Mouse (Mus musculus) embryonic facial prominence, embryonic 10.5 days (tissue): Measurements from ENCODE around the gene Cldn4. TPM values are rescaled to one million over a fixed set of nuclear protein-coding genes. Genes with fewer than 3 reads are reported as not detected.

Experiments
- DNase-seq: peaks from one replicate; pipeline ENCODE4 v3.0.0-alpha.2; 2017; ENCODE audit warnings: low spot score
- H3K27ac ChIP-seq: fragments of 300-500 bp; sonication (generic); replicated peaks from 2 replicates; pipeline ENCODE4 v1.5.1; 2016; ENCODE audit warnings: mild to moderate bottlenecking
- H3K27me3 ChIP-seq: fragments of 300-500 bp; sonication (generic); replicated peaks from 2 replicates; pipeline ENCODE4 v1.6.1; 2016; ENCODE audit warnings: low read depth, mild to moderate bottlenecking; ENCODE audit not compliant: poor library complexity, severe bottlenecking
- H3K36me3 ChIP-seq: fragments of 300-500 bp; sonication (generic); replicated peaks from 2 replicates; pipeline ENCODE4 v1.6.1; 2016; ENCODE audit warnings: mild to moderate bottlenecking, moderate library complexity
- H3K4me1 ChIP-seq: fragments of 300-500 bp; sonication (generic); 2 replicates; pipeline ENCODE4 v1.6.1; 2016
- H3K4me3 ChIP-seq: fragments of 300-500 bp; sonication (generic); 2 replicates; pipeline ENCODE4 v1.5.1; 2016; ENCODE audit warnings: mild to moderate bottlenecking, moderate library complexity
- H3K9me3 ChIP-seq: fragments of 300-500 bp; sonication (generic); 2 replicates; pipeline ENCODE4 v1.6.1; 2016; ENCODE audit warnings: mild to moderate bottlenecking
- WGBS: fragments of 180-500 bp; shearing (Covaris S2); methylation state at CpG from one replicate; pipeline ENCODE4 v1.1.7; 2016; 5-methylcytosine and 5-hydroxymethylcytosine counted together
- polyA plus RNA-seq: library from polyadenylated mRNA; unstranded; fragments of >200 nt; fragmentation: Nextera tagmentation; extraction: Ambion mirVana; gene quantifications from 2 replicates; pipeline ENCODE4 v1.2.1, GENCODE M21; 2016

Cldn4 gene
- polyA plus RNA-seq, result 16.7 and 17.5 TPM in 2 replicates

- Histone ChIP-seq H3K4me3 (peak within 1 kb of the TSS; percentile 51), H3K4me1 (peaks cover 44% of the 10 kb centered on the region), H3K9me3 (no peaks in the 10 kb centered on the region), H3K27ac (peak within 1 kb of the TSS; percentile 73), H3K27me3 (peaks cover 48% of the 10 kb centered on the region), H3K36me3 (no peaks in the 10 kb centered on the region)
- peak; percentile 72 for DNase-seq
- 5% methylated on average over 11 of the region's 11 CpGs for WGBS
Measured at GRCm38 (mm10) chr5:134946857-134947255, at the start of gene Cldn4. Cldn4 (minus strand) TSS chr5:134946934.

DNA sequence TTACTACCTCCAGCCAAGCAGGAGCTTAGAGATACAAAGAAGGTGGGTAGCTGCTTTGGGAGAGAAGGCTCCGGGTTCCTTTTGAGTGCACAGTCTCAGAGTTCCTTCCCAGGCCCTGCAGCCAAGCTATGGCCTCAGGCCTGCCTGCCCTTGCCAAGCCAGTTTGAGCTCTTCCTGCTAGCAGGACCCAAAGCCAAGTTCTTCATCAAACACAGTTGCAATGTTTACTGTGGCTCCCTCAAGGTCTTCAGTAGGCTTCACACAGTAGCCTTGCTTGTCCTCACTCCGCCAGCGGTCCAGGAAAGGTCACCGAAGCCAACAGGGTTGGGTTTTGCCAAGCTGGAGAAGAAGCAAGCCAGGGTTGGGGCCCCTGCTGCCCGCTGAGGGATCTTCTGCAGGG, 45.8 kb upstream of the Cldn4 start:
- H3K36me3 ChIP-seq, result no peaks in the 10 kb centered on the region
- WGBS, result 85% methylated on average over 5 of the region's 5 CpGs
- no peaks in the 10 kb centered on the region for H3K9me3 ChIP-seq
- H3K4me1 ChIP-seq, result peaks cover 8% of the 10 kb centered on the region
- DNase-seq, result no peak
- H3K27me3 ChIP-seq, result peaks cover 25% of the 10 kb centered on the region
- no peak overlapping the region for H3K27ac ChIP-seq
- no peak overlapping the region for H3K4me3 ChIP-seq

GRCm38 (mm10) chr5:134989741-134990140, 43.0 kb upstream of the Cldn4 start:
- Histone ChIP-seq H3K9me3 (no peaks in the 10 kb centered on the region), H3K4me1 (peaks cover 33% of the 10 kb centered on the region), H3K27me3 (peaks cover 53% of the 10 kb centered on the region), H3K4me3 (no peak overlapping the region), H3K27ac (no peak overlapping the region), H3K36me3 (no peaks in the 10 kb centered on the region)
- 48% methylated on average over 6 of the region's 6 CpGs for WGBS
- peak; percentile 27 for DNase-seq

- Histone ChIP-seq H3K9me3 (no peaks in the 10 kb centered on the region), H3K27ac (no peak overlapping the region), H3K27me3 (peaks cover 59% of the 10 kb centered on the region), H3K36me3 (no peaks in the 10 kb centered on the region), H3K4me1 (peaks cover 39% of the 10 kb centered on the region), H3K4me3 (no peak overlapping the region)
- 78% methylated on average over 11 of the region's 11 CpGs for WGBS
- no peak for DNase-seq
Measured at GRCm38 (mm10) chr5:134989166-134989565, 42.4 kb upstream of the Cldn4 start.

DNA sequence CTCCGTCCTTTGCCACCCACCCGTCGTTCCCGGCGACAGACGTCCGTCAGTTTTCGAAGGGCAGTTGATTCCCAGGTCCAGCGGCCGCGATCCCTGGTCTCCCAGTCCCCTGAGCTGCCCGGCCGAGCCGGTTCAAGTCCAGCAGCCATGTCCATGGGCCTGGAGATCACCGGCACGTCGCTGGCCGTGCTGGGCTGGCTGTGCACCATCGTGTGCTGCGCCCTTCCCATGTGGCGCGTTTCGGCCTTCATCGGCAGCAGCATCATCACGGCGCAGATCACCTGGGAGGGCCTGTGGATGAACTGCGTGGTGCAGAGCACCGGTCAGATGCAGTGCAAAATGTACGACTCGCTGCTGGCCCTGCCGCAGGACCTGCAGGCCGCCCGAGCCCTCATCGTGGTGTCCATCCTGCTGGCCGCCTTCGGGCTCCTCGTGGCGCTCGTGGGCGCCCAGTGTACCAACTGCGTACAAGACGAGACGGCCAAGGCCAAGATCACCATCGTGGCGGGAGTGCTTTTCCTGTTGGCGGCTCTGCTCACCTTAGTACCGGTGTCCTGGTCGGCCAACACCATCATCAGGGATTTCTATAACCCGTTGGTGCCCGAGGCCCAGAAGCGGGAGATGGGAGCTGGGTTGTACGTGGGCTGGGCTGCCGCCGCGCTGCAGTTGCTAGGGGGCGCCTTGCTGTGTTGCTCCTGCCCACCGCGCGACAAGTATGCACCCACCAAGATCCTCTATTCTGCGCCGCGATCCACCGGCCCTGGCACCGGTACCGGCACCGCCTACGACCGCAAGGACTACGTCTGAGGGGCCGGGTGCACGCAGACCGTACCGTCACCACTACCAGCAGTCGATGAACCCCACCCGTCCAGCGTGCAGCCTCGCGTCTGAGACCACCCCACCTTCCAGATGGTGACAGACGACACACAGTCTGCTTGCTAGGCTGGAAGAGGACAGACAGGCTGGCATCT, 39.8 kb upstream of the Cldn4 start:
- WGBS, result 3% methylated on average over 79 of the region's 79 CpGs
- Histone ChIP-seq H3K27me3 (peaks cover 70% of the 10 kb centered on the region), H3K9me3 (no peaks in the 10 kb centered on the region)

GRCm38 (mm10) chr5:134985633-134986297, 39.0 kb upstream of the Cldn4 start, which contains the start of gene Cldn3:
Cldn3 (plus strand) TSS chr5:134986214.
- Histone ChIP-seq H3K4me3 (peak within 1 kb of the TSS; percentile 50), H3K27ac (peak within 1 kb of the TSS; percentile 65), H3K9me3 (no peaks in the 10 kb centered on the region), H3K27me3 (peaks cover 70% of the 10 kb centered on the region), H3K4me1 (peaks cover 57% of the 10 kb centered on the region), H3K36me3 (no peaks in the 10 kb centered on the region)
- WGBS, result 1% methylated on average over 25 of the region's 25 CpGs
- DNase-seq, result peak; percentile 58

More for the DNA sequence above, 39.8 kb upstream of the Cldn4 start:
- Histone ChIP-seq H3K4me1 (peaks cover 52% of the 10 kb centered on the region), H3K36me3 (no peaks in the 10 kb centered on the region), H3K27ac (peak overlapping the region; percentile 65), H3K4me3 (peak overlapping the region; percentile 50)
- DNase-seq, result peak; percentile 62

- peaks cover 49% of the 10 kb centered on the region for H3K4me1 ChIP-seq
- no peaks in the 10 kb centered on the region for H3K36me3 ChIP-seq
- 8% methylated on average over 3 of the region's 3 CpGs for WGBS
- H3K27ac ChIP-seq, result 0 out of 2 replicates have a peak overlapping the region, but pooled peaks have one; percentile 37
- peaks cover 57% of the 10 kb centered on the region for H3K27me3 ChIP-seq
- DNase-seq, result peak; percentile 36
- no peaks in the 10 kb centered on the region for H3K9me3 ChIP-seq
- no peak overlapping the region for H3K4me3 ChIP-seq
Measured at GRCm38 (mm10) chr5:134983771-134984170, 37.0 kb upstream of the Cldn4 start.

DNA sequence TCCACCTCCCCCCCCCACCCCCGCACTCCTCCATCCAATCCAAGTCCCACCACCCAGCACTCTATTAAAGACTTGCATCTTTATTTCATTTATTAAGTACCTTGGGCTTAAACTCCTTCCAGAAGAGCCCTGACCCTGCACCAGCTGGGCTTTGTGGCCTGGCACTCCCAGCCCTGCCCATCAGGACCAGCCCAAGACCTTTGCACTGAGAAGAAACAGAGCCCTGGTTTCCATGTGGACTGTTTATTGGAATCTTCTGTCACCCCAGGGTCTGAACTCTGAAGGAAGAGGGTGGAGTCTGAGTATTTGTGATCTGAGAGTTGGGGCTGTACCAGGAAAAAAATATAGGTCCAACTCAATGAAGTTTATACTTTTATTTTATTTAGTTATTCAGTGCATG, 36.4 kb upstream of the Cldn4 start:
- Histone ChIP-seq H3K27me3 (peaks cover 51% of the 10 kb centered on the region), H3K4me1 (peaks cover 49% of the 10 kb centered on the region), H3K4me3 (no peak overlapping the region), H3K27ac (no peak overlapping the region), H3K36me3 (no peaks in the 10 kb centered on the region), H3K9me3 (no peaks in the 10 kb centered on the region)
- DNase-seq, result no peak
- 86% methylated on average over 1 of the region's 1 CpGs for WGBS

DNA sequence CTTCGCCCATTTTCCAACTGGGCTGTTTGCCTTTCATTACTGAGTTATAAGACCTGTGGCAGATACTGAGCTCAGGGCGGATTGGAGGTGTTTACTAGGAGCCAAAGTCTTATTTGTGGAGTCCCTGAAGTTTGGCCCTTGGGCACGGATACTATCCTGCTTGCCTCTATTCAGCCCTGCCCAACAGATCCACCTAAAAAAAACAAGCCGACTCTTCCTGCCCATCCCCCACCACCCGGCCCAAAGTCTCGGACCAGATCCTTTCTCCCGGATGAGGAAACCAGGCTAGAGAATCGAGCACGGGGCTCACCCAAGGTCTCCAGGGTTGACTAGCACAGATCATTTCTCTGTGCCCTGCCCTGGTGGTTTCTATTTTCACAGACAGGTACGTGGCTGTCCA, 34.4 kb upstream of the Cldn4 start:
- Histone ChIP-seq H3K4me1 (peaks cover 39% of the 10 kb centered on the region), H3K4me3 (no peak overlapping the region), H3K9me3 (no peaks in the 10 kb centered on the region), H3K36me3 (no peaks in the 10 kb centered on the region), H3K27me3 (peaks cover 31% of the 10 kb centered on the region), H3K27ac (no peak overlapping the region)
- no peak for DNase-seq
- 52% methylated on average over 10 of the region's 10 CpGs for WGBS

- H3K9me3 ChIP-seq, result no peaks in the 10 kb centered on the region
- peaks cover 6% of the 10 kb centered on the region for H3K4me1 ChIP-seq
- WGBS, result 93% methylated on average over 4 of the region's 4 CpGs
- no peak overlapping the region for H3K4me3 ChIP-seq
- no peaks in the 10 kb centered on the region for H3K27me3 ChIP-seq
- no peaks in the 10 kb centered on the region for H3K36me3 ChIP-seq
- H3K27ac ChIP-seq, result no peak overlapping the region
- DNase-seq, result no peak
Measured at GRCm38 (mm10) chr5:134977837-134978236, 31.1 kb upstream of the Cldn4 start.

- no peak for DNase-seq
- Histone ChIP-seq H3K27me3 (no peaks in the 10 kb centered on the region), H3K27ac (no peak overlapping the region), H3K4me3 (no peak overlapping the region), H3K9me3 (no peaks in the 10 kb centered on the region), H3K4me1 (peaks cover 5% of the 10 kb centered on the region), H3K36me3 (no peaks in the 10 kb centered on the region)
- 86% methylated on average over 14 of the region's 14 CpGs for WGBS
Measured at GRCm38 (mm10) chr5:134976577-134977250, 30.0 kb upstream of the Cldn4 start.

- no peak overlapping the region for H3K4me3 ChIP-seq
- no peaks in the 10 kb centered on the region for H3K9me3 ChIP-seq
- no peak for DNase-seq
- no peaks in the 10 kb centered on the region for H3K36me3 ChIP-seq
- H3K4me1 ChIP-seq, result peaks cover 3% of the 10 kb centered on the region; the same call in 1 of the 2 replicates
- no peaks in the 10 kb centered on the region for H3K27me3 ChIP-seq
- WGBS, result 90% methylated on average over 2 of the region's 2 CpGs
- no peak overlapping the region for H3K27ac ChIP-seq
Measured at GRCm38 (mm10) chr5:134976164-134976563, 29.4 kb upstream of the Cldn4 start.
